Mouse (Mus musculus) megakaryocyte, embryonic 14.5 days (primary cell): ENCODE data around the gene Clca2.

Experiments used
- FLI1 ChIP-seq: IDR thresholded peaks from 2 replicates; pipeline ENCODE4 v1.6.1; 2012; ENCODE audit warnings: low read length, inconsistent platforms, mixed read lengths
- GATA1 ChIP-seq: IDR thresholded peaks from 3 replicates; pipeline ENCODE4 v1.6.1; 2012; ENCODE audit warnings: mixed read lengths, low read length, inconsistent platforms, borderline replicate concordance

- no peak for TF ChIP-seq GATA1
- no peak for TF ChIP-seq FLI1
These were observed 11.2 kb downstream of the Clca2 start for GRCm38 (mm10) chr3:145087857-145088598.
